Mouse (Mus musculus): Measurements from ENCODE around the gene Suclg1. TPM values are rescaled to one million over a fixed set of nuclear protein-coding genes. Genes with fewer than 3 reads are reported as not detected.
A peak's percentile ranks its signal among the peaks of the same experiment; 100 is the strongest.

Gene Suclg1
- total and polyA plus RNA-seq, 3 experiments = 114 to 169 (median 116) TPM

- no peak overlapping the region for H3K4me3 ChIP-seq (replicated peaks in 1 of 3; ENCODE audit: low read depth in 2 of 3, low read length in 2 of 3, poor library complexity in 1 of 3)
- H3K79me2 ChIP-seq (replicated peaks; ENCODE audit: control insufficient read depth, extremely low read depth, insufficient read depth, poor library complexity, severe bottlenecking) = no peaks in the 10 kb centered on the region
- dilution Hi-C loops (cut with MboI; ENCODE audit: extremely low pct_ligation_motif_present, extremely low pct_unique_long_range_greater_than_20kb, low sequenced_read_pairs) (no loop called here), in situ Hi-C loops (cut with MboI; ENCODE audit: low pct_ligation_motif_present, low pct_unique_long_range_greater_than_20kb, low sequenced_read_pairs) (no loop called here)
- peaks cover 2% of the 10 kb centered on the region for H3K27me3 ChIP-seq (replicated peaks)
- 0 out of 2 replicates have a peak overlapping the region, but pooled peaks have one; percentile 18 for H3K4me2 ChIP-seq (ENCODE audit: insufficient read depth, low read depth, poor library complexity, severe bottlenecking)
- no peaks in the 10 kb centered on the region for H3K4me1 ChIP-seq (ENCODE audit: control insufficient read depth in 1 of 2, insufficient read depth in 2 of 2)
- TF ChIP-seq USF1 (IDR thresholded peaks at IDR 0.05; ENCODE audit: low read depth, low read length) (no peak), ELF1 (IDR thresholded peaks at IDR 0.05; ENCODE audit: low read depth, low read length) (no peak), RCOR1 (conservative IDR thresholded peaks at IDR 0.05; ENCODE audit: low read depth, low read length) (no peak), E2F4 (IDR thresholded peaks at IDR 0.05; ENCODE audit: insufficient replicate concordance, low read depth, low read length) (no peak), NELFE (IDR thresholded peaks at IDR 0.05; ENCODE audit: low read depth, low read length) (no peak), RAD21 (IDR thresholded peaks at IDR 0.05; ENCODE audit: low read depth, low read length) (no peak), MAZ (IDR thresholded peaks at IDR 0.05; ENCODE audit: low read depth, low read length) (no peak), IRF4 (IDR thresholded peaks at IDR 0.05; ENCODE audit: low read depth, low read length) (no peak), ZC3H11A (IDR thresholded peaks at IDR 0.05; ENCODE audit: low read depth, low read length) (no peak), ZNF384 (IDR thresholded peaks at IDR 0.05; ENCODE audit: low read depth, low read length) (no peak), JUND (conservative IDR thresholded peaks at IDR 0.05; ENCODE audit: low read depth, low read length) (no peak), MAFK (IDR thresholded peaks at IDR 0.05; ENCODE audit: insufficient replicate concordance, low read length) (no peak), MEF2A (IDR thresholded peaks at IDR 0.05; ENCODE audit: borderline replicate concordance, low read depth, low read length) (no peak), KAT2A (IDR thresholded peaks at IDR 0.05; ENCODE audit: insufficient replicate concordance, low read length) (no peak), CTCF (conservative IDR thresholded peaks at IDR 0.05 in 1 of 2, IDR thresholded peaks at IDR 0.05 in 1 of 2; ENCODE audit: low read depth in 2 of 2, low read length in 2 of 2) (no peak), NRF1 (IDR thresholded peaks at IDR 0.05; ENCODE audit: low read depth, low read length) (no peak)
- no peak overlapping the region for H3K27ac ChIP-seq (ENCODE audit: insufficient read depth, low read depth)
- no peak overlapping the region for H3K9ac ChIP-seq (ENCODE audit: insufficient read depth, low read depth)
- no peaks in the 10 kb centered on the region for H3K36me3 ChIP-seq (replicated peaks in 1 of 2; ENCODE audit: control insufficient read depth in 1 of 2, insufficient read depth in 1 of 2, low read length in 1 of 2)
- peaks cover 8% of the 10 kb centered on the region for H3K9me3 ChIP-seq (replicated peaks; ENCODE audit: low read length)
- DNase-seq (ENCODE audit: extremely low read depth) = no peak
Observed at GRCm38 (mm10) chr6:73234302-73234900, 13.8 kb upstream of the Suclg1 start.

DNA sequence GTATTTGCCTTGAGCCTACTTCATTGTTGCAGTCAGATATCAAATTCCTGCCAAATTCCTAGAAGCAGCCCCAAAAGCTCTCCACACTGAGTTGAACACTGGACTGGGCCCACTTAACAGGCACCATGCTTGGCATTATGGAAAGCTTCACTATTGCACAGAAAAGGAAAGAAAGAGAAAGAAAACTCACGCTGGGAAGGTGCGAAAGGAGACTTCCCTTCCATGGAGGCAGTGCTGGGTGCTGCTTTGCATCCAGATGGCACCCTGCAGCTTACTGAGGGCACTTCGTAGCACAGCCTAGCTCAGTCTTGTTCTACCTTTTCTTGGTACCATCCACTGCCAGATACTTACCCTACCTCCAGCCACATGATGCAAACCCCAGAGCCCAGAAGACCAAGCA lies 12.5 kb upstream of the Suclg1 start:
- in situ Hi-C loops (cut with MboI; ENCODE audit: low pct_ligation_motif_present, low pct_unique_long_range_greater_than_20kb, low sequenced_read_pairs) (no loop called here), dilution Hi-C loops (cut with MboI; ENCODE audit: extremely low pct_ligation_motif_present, extremely low pct_unique_long_range_greater_than_20kb, low sequenced_read_pairs) (no loop called here)
- H3K4me2 ChIP-seq (ENCODE audit: insufficient read depth, low read depth, poor library complexity, severe bottlenecking) = no peak overlapping the region
- H3K27me3 ChIP-seq (replicated peaks) = peaks cover 2% of the 10 kb centered on the region
- no peaks in the 10 kb centered on the region for H3K36me3 ChIP-seq (replicated peaks in 1 of 2; ENCODE audit: control insufficient read depth in 1 of 2, insufficient read depth in 1 of 2, low read length in 1 of 2)
- no peak overlapping the region for H3K27ac ChIP-seq (ENCODE audit: insufficient read depth, low read depth)
- no peak overlapping the region for H3K9ac ChIP-seq (ENCODE audit: insufficient read depth, low read depth)
- no peaks in the 10 kb centered on the region for H3K4me1 ChIP-seq (ENCODE audit: control insufficient read depth in 1 of 2, insufficient read depth in 2 of 2)
- H3K79me2 ChIP-seq (replicated peaks; ENCODE audit: control insufficient read depth, extremely low read depth, insufficient read depth, poor library complexity, severe bottlenecking) = no peaks in the 10 kb centered on the region
- TF ChIP-seq MYC (IDR thresholded peaks at IDR 0.05; ENCODE audit: low read depth, low read length) (no peak), MAX (IDR thresholded peaks at IDR 0.05; ENCODE audit: low read length) (no peak), HCFC1 (IDR thresholded peaks at IDR 0.05; ENCODE audit: low read depth, low read length) (no peak), ZC3H11A (IDR thresholded peaks at IDR 0.05; ENCODE audit: low read depth, low read length) (no peak), GABPA (IDR thresholded peaks at IDR 0.05; ENCODE audit: insufficient replicate concordance, low read depth, low read length) (no peak), UBTF (IDR thresholded peaks at IDR 0.05; ENCODE audit: low read depth, low read length) (no peak), TBP (conservative IDR thresholded peaks at IDR 0.05; ENCODE audit: low read depth, low read length) (no peak), SMC3 (IDR thresholded peaks at IDR 0.05; ENCODE audit: low read depth, low read length) (no peak), PAX5 (IDR thresholded peaks at IDR 0.05; ENCODE audit: low read length) (no peak), E2F4 (IDR thresholded peaks at IDR 0.05; ENCODE audit: insufficient replicate concordance, low read depth, low read length) (no peak), RAD21 (IDR thresholded peaks at IDR 0.05; ENCODE audit: low read depth, low read length) (no peak), ZNF384 (IDR thresholded peaks at IDR 0.05; ENCODE audit: low read depth, low read length) (no peak), CTCF (conservative IDR thresholded peaks at IDR 0.05 in 1 of 2, IDR thresholded peaks at IDR 0.05 in 1 of 2; ENCODE audit: low read depth in 2 of 2, low read length in 2 of 2) (no peak), MXI1 (IDR thresholded peaks at IDR 0.05; ENCODE audit: low read depth, low read length) (no peak)
- peaks cover 8% of the 10 kb centered on the region for H3K9me3 ChIP-seq (replicated peaks; ENCODE audit: low read length)
- no peak for DNase-seq (ENCODE audit: extremely low read depth)
- H3K4me3 ChIP-seq (replicated peaks in 1 of 3; ENCODE audit: low read depth in 2 of 3, low read length in 2 of 3, poor library complexity in 1 of 3) = no peak overlapping the region

Data from CH12.LX (cell line).